Mouse (Mus musculus) midbrain, postnatal 0 days (tissue): ENCODE measurements at regions not wholly inside any gene's neighbourhood (a gene's known extent, or its start where the extent isn't known, plus 50 kb on each side); places are given as distances from the start of the nearest gene placed in this dataset.

Source experiments
- ATAC-seq: fragments of 200-750 bp; cut with Nextera tagmentation; 2 replicates; pipeline ENCODE4 v1.8.0; 2017; ENCODE audit warnings: moderate number of reproducible peaks, mild to moderate bottlenecking, moderate TSS enrichment, moderate library complexity; ENCODE audit not compliant: low FRiP score
- DNase-seq: peaks from one replicate; pipeline ENCODE4 v3.0.0-alpha.2; 2015; ENCODE audit warnings: low spot score
- H3K27ac ChIP-seq: fragments of 300-500 bp; sonication (generic); 2 replicates; pipeline ENCODE4 v1.5.1; 2014; ENCODE audit warnings: low read depth, mild to moderate bottlenecking, low read length, mixed read lengths
- H3K27me3 ChIP-seq: fragments of 300-500 bp; sonication (generic); 2 replicates; pipeline ENCODE4 v1.6.1; 2014; ENCODE audit warnings: low read length, control low read depth, mixed read lengths; ENCODE audit not compliant: insufficient read depth
- H3K36me3 ChIP-seq: fragments of 300-500 bp; sonication (generic); 2 replicates; pipeline ENCODE4 v1.6.1; 2014; ENCODE audit warnings: low read length, control low read depth, mixed read lengths; ENCODE audit not compliant: insufficient read depth
- H3K4me1 ChIP-seq: fragments of 300-500 bp; sonication (generic); 2 replicates; pipeline ENCODE4 v1.6.1; 2014; ENCODE audit warnings: mild to moderate bottlenecking, control low read depth, antibody characterized with exemption, low read length, mixed read lengths; ENCODE audit not compliant: insufficient read depth
- H3K4me2 ChIP-seq: fragments of 300-500 bp; sonication (generic); 2 replicates; pipeline ENCODE4 v1.6.1; 2014; ENCODE audit warnings: low read depth, mild to moderate bottlenecking, low read length, mixed read lengths; ENCODE audit not compliant: poor library complexity, severe bottlenecking
- H3K4me3 ChIP-seq: fragments of 300-500 bp; sonication (generic); 2 replicates; pipeline ENCODE4 v1.5.1; 2014; ENCODE audit warnings: low read depth, mild to moderate bottlenecking, low read length, moderate library complexity
- H3K9ac ChIP-seq: fragments of 300-500 bp; sonication (generic); replicated peaks from 2 replicates; pipeline ENCODE4 v1.6.1; 2014; ENCODE audit warnings: mild to moderate bottlenecking, low read length, moderate library complexity, mixed read lengths; ENCODE audit not compliant: poor library complexity, severe bottlenecking
- H3K9me3 ChIP-seq: fragments of 300-500 bp; sonication (generic); 2 replicates; pipeline ENCODE4 v1.6.1; 2016; ENCODE audit warnings: low read length, control low read depth
- CTCF ChIP-seq: IDR thresholded peaks from 2 replicates; pipeline ENCODE4 v1.5.1; 2016; ENCODE audit warnings: antibody characterized with exemption, mild to moderate bottlenecking
- WGBS: fragments of 180-500 bp; shearing (Covaris S2); extraction: QIAGEN DNeasy Blood & Tissue Kit; methylation state at CpG from one replicate; pipeline ENCODE4 v1.1.7; 2014; 5-methylcytosine and 5-hydroxymethylcytosine counted together

GRCm38 (mm10) chr13:53846221-53846620 is 209.3 kb downstream of the Drd1 start:
- 85% methylated on average over 5 of the region's 5 CpGs for WGBS
- no peak overlapping the region for H3K4me2 ChIP-seq
- DNase-seq, result no peak

GRCm38 (mm10) chr13:53845786-53846185 is 209.7 kb downstream of the Drd1 start:
- H3K9ac ChIP-seq, result no peak overlapping the region
- H3K9me3 ChIP-seq, result no peaks in the 10 kb centered on the region
- 85% methylated on average over 14 of the region's 14 CpGs for WGBS
- TF ChIP-seq CTCF, result no peak
- H3K4me1 ChIP-seq, result no peaks in the 10 kb centered on the region
- ATAC-seq (no peak), DNase-seq (no peak)
- H3K27me3 ChIP-seq, result no peaks in the 10 kb centered on the region
- H3K4me3 ChIP-seq, result no peak overlapping the region
- H3K27ac ChIP-seq, result no peak overlapping the region
- H3K4me2 ChIP-seq, result no peak overlapping the region
- H3K36me3 ChIP-seq, result no peaks in the 10 kb centered on the region

More at GRCm38 (mm10) chr13:53846221-53846620, 209.3 kb downstream of the Drd1 start:
- H3K36me3 ChIP-seq, result no peaks in the 10 kb centered on the region
- H3K9me3 ChIP-seq, result no peaks in the 10 kb centered on the region
- H3K9ac ChIP-seq, result no peak overlapping the region
- H3K27me3 ChIP-seq, result no peaks in the 10 kb centered on the region
- H3K4me1 ChIP-seq, result no peaks in the 10 kb centered on the region
- no peak overlapping the region for H3K27ac ChIP-seq
- TF ChIP-seq CTCF, result no peak
- no peak for ATAC-seq
- H3K4me3 ChIP-seq, result no peak overlapping the region

GRCm38 (mm10) chr13:53825957-53826580 is 229.4 kb downstream of the Drd1 start:
- ATAC-seq (no peak; the same call in 1 of the 2 replicates), DNase-seq (no peak)
- H3K27ac ChIP-seq, result no peak overlapping the region
- no peak overlapping the region for H3K9ac ChIP-seq
- no peaks in the 10 kb centered on the region for H3K4me1 ChIP-seq
- no peak overlapping the region for H3K4me2 ChIP-seq
- H3K27me3 ChIP-seq, result no peaks in the 10 kb centered on the region
- WGBS, result 53% methylated on average over 8 of the region's 8 CpGs
- no peaks in the 10 kb centered on the region for H3K9me3 ChIP-seq
- H3K4me3 ChIP-seq, result no peak overlapping the region
- no peak for TF ChIP-seq CTCF
- no peaks in the 10 kb centered on the region for H3K36me3 ChIP-seq

- DNase-seq (no peak), ATAC-seq (no peak)
- no peak overlapping the region for H3K27ac ChIP-seq
- no peaks in the 10 kb centered on the region for H3K9me3 ChIP-seq
- no peaks in the 10 kb centered on the region for H3K4me1 ChIP-seq
- TF ChIP-seq CTCF, result no peak
- no peak overlapping the region for H3K9ac ChIP-seq
- 87% methylated on average over 8 of the region's 8 CpGs for WGBS
- H3K27me3 ChIP-seq, result no peaks in the 10 kb centered on the region
- no peak overlapping the region for H3K4me3 ChIP-seq
- no peak overlapping the region for H3K4me2 ChIP-seq
- no peaks in the 10 kb centered on the region for H3K36me3 ChIP-seq
Measured at GRCm38 (mm10) chr13:53822061-53822460, 233.4 kb downstream of the Drd1 start.

- 88% methylated on average over 7 of the region's 7 CpGs for WGBS
- Histone ChIP-seq H3K4me3 (no peak overlapping the region), H3K36me3 (no peaks in the 10 kb centered on the region), H3K4me2 (no peak overlapping the region), H3K9ac (no peak overlapping the region), H3K27ac (no peak overlapping the region), H3K4me1 (no peaks in the 10 kb centered on the region; the same call in 1 of the 2 replicates), H3K9me3 (no peaks in the 10 kb centered on the region), H3K27me3 (no peaks in the 10 kb centered on the region)
- ATAC-seq (no peak), DNase-seq (no peak)
- no peak for TF ChIP-seq CTCF
Measured at GRCm38 (mm10) chr13:53815629-53816028, 239.9 kb downstream of the Drd1 start.

- Histone ChIP-seq H3K27ac (no peak overlapping the region), H3K4me2 (no peak overlapping the region), H3K4me3 (no peak overlapping the region), H3K36me3 (no peaks in the 10 kb centered on the region), H3K9me3 (no peaks in the 10 kb centered on the region), H3K9ac (no peak overlapping the region), H3K4me1 (no peaks in the 10 kb centered on the region; the same call in 1 of the 2 replicates), H3K27me3 (no peaks in the 10 kb centered on the region)
- no peak; the same call in 1 of the 2 replicates for ATAC-seq
- 45% methylated on average over 9 of the region's 9 CpGs for WGBS
- no peak for DNase-seq
- TF ChIP-seq CTCF, result no peak
Measured at GRCm38 (mm10) chr13:53814088-53814487, 241.4 kb downstream of the Drd1 start.
